In genomic region chr7:7281383-7281782, GRCm38 (mm10) we compare ENCODE assay signal across 20 mouse cellular contexts. TPM values are rescaled to one million over a fixed set of nuclear protein-coding genes. Genes with fewer than 3 reads are reported as not detected.
A peak's percentile ranks its signal among the peaks of the same experiment; 100 is the strongest.
DNase-seq lines count a peak whose midpoint lies in the region; ATAC-seq and TF ChIP-seq lines count a peak whose summit lies in the region.
"Had no signal": no experiment of that assay in that cellular context is flagged by ENCODE, and none has a peak within 500 bp of the region (broad histone marks: within the 10 kb centered on the region; RNA-seq: fewer than 3 reads in every experiment).

No protein-coding gene starts in this region.

- H3K36me3 ChIP-seq in liver, postnatal 0 days (replicated peaks; ENCODE audit: insufficient read depth, low read length): peaks cover 10% of the 10 kb centered on the region
- H3K36me3 ChIP-seq in liver, embryonic 11.5 days (ENCODE audit: control insufficient read depth, insufficient read depth, low read length): peaks cover 7% of the 10 kb centered on the region; the same call in 1 of the 2 replicates
- H3K36me3 ChIP-seq in MEL (ENCODE audit: control insufficient read depth in 1 of 2, insufficient read depth in 2 of 2, low read length in 2 of 2): no peaks in the 10 kb centered on the region
- no peaks in the 10 kb centered on the region; the same call in 1 of the 2 replicates for H3K36me3 ChIP-seq in splenic B cell, adult 2 months (ENCODE audit: control insufficient read depth, insufficient read depth, low read length, poor library complexity, severe bottlenecking)

- H3K4me2 ChIP-seq in liver, postnatal 0 days (ENCODE audit: low read depth, low read length): no peak overlapping the region
- H3K4me2 ChIP-seq in liver, embryonic 11.5 days: no peak overlapping the region
- H3K4me2 ChIP-seq: embryonic facial prominence, embryonic 15.5 days; heart, embryonic 12.5 days; limb, embryonic 13.5 days; neural tube, embryonic 15.5 days had no signal

- no peak overlapping the region for H3K4me3 ChIP-seq in liver, postnatal 0 days (ENCODE audit: low read depth, low read length)
- H3K4me3 ChIP-seq in liver, embryonic 11.5 days (ENCODE audit: low read depth, low read length): no peak overlapping the region
- H3K4me3 ChIP-seq in MEL (ENCODE audit: control insufficient read depth in 1 of 2, insufficient read depth in 1 of 2, low read depth in 2 of 2, low read length in 2 of 2): no peak overlapping the region
- H3K4me3 ChIP-seq: embryonic facial prominence, embryonic 15.5 days; heart, embryonic 12.5 days; limb, embryonic 13.5 days; midbrain, embryonic 10.5 days; neural tube, embryonic 15.5 days had no signal

- TF ChIP-seq RAD21 in MEL (IDR thresholded peaks at IDR 0.05; ENCODE audit: low read depth, low read length): no peak

- H3K9me3 ChIP-seq in liver, postnatal 0 days (ENCODE audit: low read length): no peaks in the 10 kb centered on the region; the same call in 1 of the 2 replicates
- H3K9me3 ChIP-seq in liver, embryonic 11.5 days (ENCODE audit: control insufficient read depth, low read length): peaks cover 4% of the 10 kb centered on the region
- H3K9me3 ChIP-seq in MEL (replicated peaks; ENCODE audit: insufficient read depth, low read length): no peaks in the 10 kb centered on the region

- ATAC-seq in liver, postnatal 0 days: no peak
- ATAC-seq in liver, embryonic 11.5 days (replicated peaks; ENCODE audit: low FRiP score): no peak
- peak; percentile 75 for ATAC-seq in granulocyte monocyte progenitor cell, adult 5-6 weeks (replicated peaks; ENCODE audit: poor library complexity, severe bottlenecking)
- ATAC-seq: CD4-positive, CD25-positive, alpha-beta regulatory T cell, adult 4 months had no signal

- no peaks in the 10 kb centered on the region for H3K27me3 ChIP-seq in liver, postnatal 0 days (ENCODE audit: insufficient read depth, low read length)
- no peaks in the 10 kb centered on the region for H3K27me3 ChIP-seq in liver, embryonic 11.5 days (replicated peaks; ENCODE audit: control insufficient read depth, insufficient read depth, low read length)
- H3K27me3 ChIP-seq in MEL (ENCODE audit: control insufficient read depth in 1 of 2, insufficient read depth in 2 of 2, low read length in 2 of 2): no peaks in the 10 kb centered on the region
- no peaks in the 10 kb centered on the region for H3K27me3 ChIP-seq in splenic B cell, adult 2 months (ENCODE audit: control insufficient read depth, insufficient read depth, low read length, poor library complexity, severe bottlenecking)
- H3K27me3 ChIP-seq: embryonic facial prominence, embryonic 15.5 days; heart, embryonic 12.5 days; limb, embryonic 13.5 days; neural tube, embryonic 15.5 days had no signal

- H3K27ac ChIP-seq in liver, postnatal 0 days (ENCODE audit: low read depth): no peak overlapping the region
- no peak overlapping the region for H3K27ac ChIP-seq in liver, embryonic 11.5 days (ENCODE audit: low read depth, low read length)
- H3K27ac ChIP-seq in MEL (ENCODE audit: control insufficient read depth, low read depth, low read length): no peak overlapping the region
- H3K27ac ChIP-seq: embryonic facial prominence, embryonic 15.5 days; limb, embryonic 13.5 days; midbrain, embryonic 10.5 days; neural tube, embryonic 15.5 days had no signal

- peak; percentile 16 for DNase-seq in liver, postnatal 0 days
- no peak for DNase-seq in liver, embryonic 11.5 days (ENCODE audit: low spot score)
- DNase-seq in MEL (ENCODE audit: low read depth, low spot score): peak; percentile 54
- DNase-seq in splenic B cell, adult 2 months (ENCODE audit: low read depth, low spot score): peak; percentile 72
- DNase-seq in layer of hippocampus, postnatal 25 days (ENCODE audit: extremely low spot score in 1 of 2, low spot score in 1 of 2): no peak
- no peak for DNase-seq in neural tube, embryonic 10.5 days (ENCODE audit: extremely low spot score, low spot score)
- DNase-seq: adrenal gland, postnatal 14 days; cerebellum, adult 2 months; heart, postnatal 4 days; kidney, adult 18-20 months; kidney, postnatal 14 days had no signal

- no peak for TF ChIP-seq EP300 in liver, postnatal 0 days (IDR thresholded peaks at IDR 0.05; ENCODE audit: low read depth)
- TF ChIP-seq EP300 in MEL (IDR thresholded peaks at IDR 0.05; ENCODE audit: low read depth in 1 of 2, low read length in 2 of 2): no peak

- TF ChIP-seq POLR2A in MEL (IDR thresholded peaks at IDR 0.05; ENCODE audit: control insufficient read depth in 1 of 2, insufficient read depth in 1 of 2, low read depth in 1 of 2, low read length in 2 of 2, poor library complexity in 1 of 2): no peak

- H3K4me1 ChIP-seq in liver, postnatal 0 days (ENCODE audit: insufficient read depth): no peaks in the 10 kb centered on the region
- H3K4me1 ChIP-seq in liver, embryonic 11.5 days (replicated peaks; ENCODE audit: control insufficient read depth, insufficient read depth, low read length): no peaks in the 10 kb centered on the region
- peaks cover 0 to 3% of the 10 kb centered on the region in 2 experiments; a peak in 1 of 4 replicates for H3K4me1 ChIP-seq in MEL (ENCODE audit: control insufficient read depth in 1 of 2, insufficient read depth in 2 of 2, low read length in 2 of 2)
- H3K4me1 ChIP-seq: embryonic facial prominence, embryonic 15.5 days; heart, embryonic 12.5 days; limb, embryonic 13.5 days; midbrain, embryonic 10.5 days; neural tube, embryonic 15.5 days had no signal

- 18% methylated on average over 1 of the region's 1 CpGs for WGBS in liver, postnatal 0 days (ENCODE audit: insufficient replicate concordance)
- 55% methylated on average over 1 of the region's 1 CpGs for WGBS in liver, embryonic 11.5 days

- no peak overlapping the region for H3K9ac ChIP-seq in liver, postnatal 0 days (replicated peaks)
- H3K9ac ChIP-seq in liver, embryonic 11.5 days (ENCODE audit: low read depth, low read length): no peak overlapping the region
- no peak overlapping the region for H3K9ac ChIP-seq in MEL (ENCODE audit: control insufficient read depth, low read depth, low read length, poor library complexity, severe bottlenecking)
- H3K9ac ChIP-seq: embryonic facial prominence, embryonic 15.5 days; heart, embryonic 12.5 days; limb, embryonic 13.5 days; neural tube, embryonic 15.5 days had no signal

- H3K79me2 ChIP-seq in MEL (ENCODE audit: control insufficient read depth, insufficient read depth, low read length, poor library complexity): no peaks in the 10 kb centered on the region

- no peak for TF ChIP-seq CTCF in liver, postnatal 0 days (IDR thresholded peaks at IDR 0.05; ENCODE audit: low read depth)
- TF ChIP-seq CTCF in MEL (IDR thresholded peaks at IDR 0.05 in 2 of 3, conservative IDR thresholded peaks at IDR 0.05 in 1 of 3; ENCODE audit: control insufficient read depth in 1 of 3, insufficient read depth in 1 of 3, low read depth in 2 of 3, low read length in 3 of 3, poor library complexity in 1 of 3, severe bottlenecking in 1 of 3): no peak

TF ChIP-seq in MEL, 35 proteins besides CTCF, POLR2A, EP300 and RAD21 (continues in another document):
- no peak for TF ChIP-seq BHLHE40 (IDR thresholded peaks at IDR 0.05; ENCODE audit: borderline replicate concordance, low read depth, low read length)
- TF ChIP-seq GABPA (IDR thresholded peaks at IDR 0.05; ENCODE audit: low read depth, low read length): no peak
- TF ChIP-seq MYB (IDR thresholded peaks at IDR 0.05; ENCODE audit: low read depth, low read length): no peak
- no peak for TF ChIP-seq TCF12 (IDR thresholded peaks at IDR 0.05; ENCODE audit: low read depth, low read length)
- TF ChIP-seq JUND (IDR thresholded peaks at IDR 0.05; ENCODE audit: low read depth, low read length): no peak

RNA-seq across cellular contexts. Expression of gene Gm45844, which starts 3.3 kb away (rescaled TPM):
- 0.36 and 0.82 TPM in 2 replicates for polyA plus RNA-seq in liver, postnatal 0 days (2015; fragmentation: Nextera tagmentation; extraction: Ambion mirVana)
- 2.3 and 2.8 TPM in 2 replicates for polyA plus RNA-seq in liver, embryonic 11.5 days (2014; fragmentation: Nextera tagmentation; extraction: Ambion mirVana)
- 0.42 and 0.72 TPM in 2 replicates for total RNA-seq in MEL (2012; rRNA removed)
- 1 to 10 TPM in 1 of 2 experiments, not detected in 1; 1.5 TPM for polyA plus RNA-seq in MEL (2012; ENCODE audit: insufficient read depth in 1 of 2, insufficient read length in 2 of 2, low read depth in 1 of 2, low replicate concordance in 2 of 2, missing spikeins in 1 of 2)
- 1.3 TPM in 1 of 2 replicates, not detected in the other for total RNA-seq in granulocyte monocyte progenitor cell, adult 5-6 weeks (2014; fragmentation: Nextera tagmentation)
- 0.47 and 1.9 TPM in 2 replicates for total RNA-seq in granulocyte monocyte progenitor cell, adult 5-6 weeks (2017)
- 10 to 100 TPM; 10.9 to 13.5 TPM for total RNA-seq in layer of hippocampus, postnatal 25 days (2021)

RNA-seq across cellular contexts. Expression of gene Clcn4, which starts 19.3 kb away (rescaled TPM):
- polyA plus RNA-seq in liver, postnatal 0 days (2015; fragmentation: Nextera tagmentation; extraction: Ambion mirVana): 13.3 and 16.3 TPM in 2 replicates
- 24.5 and 25.6 TPM in 2 replicates for polyA plus RNA-seq in liver, embryonic 11.5 days (2014; fragmentation: Nextera tagmentation; extraction: Ambion mirVana)
- total RNA-seq in MEL (2012; rRNA removed): 12.9 and 16.5 TPM in 2 replicates
- polyA plus RNA-seq in MEL (2012; ENCODE audit: insufficient read depth in 1 of 2, insufficient read length in 2 of 2, low read depth in 1 of 2, low replicate concordance in 2 of 2, missing spikeins in 1 of 2): 10 to 100 TPM in 1 of 2 experiments, not detected in 1; 14.1 TPM
- 18.2 and 23.0 TPM in 2 replicates for total RNA-seq in granulocyte monocyte progenitor cell, adult 5-6 weeks (2014; fragmentation: Nextera tagmentation)
- total RNA-seq in granulocyte monocyte progenitor cell, adult 5-6 weeks (2017): 22.6 and 24.0 TPM in 2 replicates
- 100 to 1,000 TPM; 137 to 138 TPM for total RNA-seq in layer of hippocampus, postnatal 25 days (2021)

RNA-seq across cellular contexts. Expression of gene Vmn2r29, which starts 34.3 kb away (rescaled TPM):
- 0.12 TPM in 1 of 2 replicates, not detected in the other for polyA plus RNA-seq in liver, postnatal 0 days (2015; fragmentation: Nextera tagmentation; extraction: Ambion mirVana)
- polyA plus RNA-seq in liver, embryonic 11.5 days (2014; fragmentation: Nextera tagmentation; extraction: Ambion mirVana): 1.4 TPM in 1 of 2 replicates, not detected in the other
- total RNA-seq in MEL (2012; rRNA removed): 0.12 TPM in 1 of 2 replicates, not detected in the other
- polyA plus RNA-seq in MEL (2012; ENCODE audit: insufficient read depth in 1 of 2, insufficient read length in 2 of 2, low read depth in 1 of 2, low replicate concordance in 2 of 2, missing spikeins in 1 of 2): not detected
- total RNA-seq in granulocyte monocyte progenitor cell, adult 5-6 weeks (2014; fragmentation: Nextera tagmentation): 0.38 and 7.4 TPM in 2 replicates
- 0.13 TPM in 1 of 2 replicates, not detected in the other for total RNA-seq in granulocyte monocyte progenitor cell, adult 5-6 weeks (2017)
- total RNA-seq in layer of hippocampus, postnatal 25 days (2021): 1 to 10 TPM; 1.2 to 2.3 TPM

RNA-seq across cellular contexts. Expression of gene Vmn2r30, which starts 56.0 kb away (rescaled TPM):
- polyA plus RNA-seq in liver, postnatal 0 days (2015; fragmentation: Nextera tagmentation; extraction: Ambion mirVana): not detected in 2 replicates
- polyA plus RNA-seq in liver, embryonic 11.5 days (2014; fragmentation: Nextera tagmentation; extraction: Ambion mirVana): not detected in 2 replicates
- total RNA-seq in MEL (2012; rRNA removed): not detected in 2 replicates
- polyA plus RNA-seq in MEL (2012; ENCODE audit: insufficient read depth in 1 of 2, insufficient read length in 2 of 2, low read depth in 1 of 2, low replicate concordance in 2 of 2, missing spikeins in 1 of 2): not detected
- not detected in 2 replicates for total RNA-seq in granulocyte monocyte progenitor cell, adult 5-6 weeks (2014; fragmentation: Nextera tagmentation)
- not detected in 2 replicates for total RNA-seq in granulocyte monocyte progenitor cell, adult 5-6 weeks (2017)
- under 1 TPM; 0.09 to 0.17 TPM for total RNA-seq in layer of hippocampus, postnatal 25 days (2021)
- total RNA-seq: gastrocnemius, adult 8-10 months; heart, postnatal 4 days had no signal
- polyA plus RNA-seq: CD4-positive, CD25-positive, alpha-beta regulatory T cell, adult 4 months; cerebellum, adult 2 months; embryonic facial prominence, embryonic 15.5 days; forebrain, embryonic 11.5 days; heart, embryonic 12.5 days; midbrain, embryonic 10.5 days; neural tube, embryonic 15.5 days had no signal

Comparison
In these comparisons a context has a peak if more than half of its experiments do, and no peak if none do; other contexts are left out.
1. DNase-seq: peak in liver, postnatal 0 days (single experiment), MEL (single experiment) and splenic B cell, adult 2 months (single experiment); none in liver, embryonic 11.5 days (single experiment), layer of hippocampus, postnatal 25 days (0 of 2) and neural tube, embryonic 10.5 days (single experiment).